Mouse (Mus musculus) Patski (cell line): ENCODE results near the gene Gm11541. TPM values are rescaled to one million over a fixed set of nuclear protein-coding genes. Genes with fewer than 3 reads are reported as not detected.
"Not testable (repeated sequence)": the region's sequence is repeated elsewhere in the genome, so short reads cannot be mapped to it uniquely, and the experiment has no call there.

ENCODE experiments used
- ATAC-seq: fragments of 100-300 bp; one replicate; pipeline ENCODE4 v1.8.0; 2021
- CTCF ChIA-PET: fragments of 350-600 bp; sonication (Branson Sonifier 250); formaldehyde crosslinking; loops from one replicate; lab custom pipeline; 2022; ENCODE audit warnings: inconsistent platforms; lab: Charles Lee
- POLR2A ChIA-PET: fragments of 350-600 bp; sonication (Branson Sonifier 250); formaldehyde crosslinking; loops from one replicate; lab custom pipeline; 2022; ENCODE audit warnings: antibody characterized with exemption, inconsistent platforms; lab: Charles Lee
- DNase-seq: peaks from one replicate; pipeline ENCODE4 v3.0.0-alpha.2; 2011; ENCODE audit warnings: low read depth, low spot score
- H3K27me3 ChIP-seq: fragments of 371-371 bp; one replicate; pipeline ENCODE4 v1.5.1; 2021
- CTCF ChIP-seq: fragments of 100-300 bp; IDR thresholded peaks from one replicate; pipeline ENCODE4 v1.5.1; 2021
- in situ Hi-C: fragments of 300-500 bp; cut with MboI; formaldehyde crosslinking; loops from 3 replicates; pipeline ENCODE4 v1.11.1; 2018; ENCODE audit warnings: low pct_unique_long_range_greater_than_20kb, mixed read lengths
- polyA plus RNA-seq: library from polyadenylated mRNA; unstranded; gene quantifications from one replicate; pipeline ENCODE4 v1.2.3, GENCODE M21; 2021

The Gm11541 gene
- polyA plus RNA-seq, 1 experiment from 2014 or later: not detected

DNA sequence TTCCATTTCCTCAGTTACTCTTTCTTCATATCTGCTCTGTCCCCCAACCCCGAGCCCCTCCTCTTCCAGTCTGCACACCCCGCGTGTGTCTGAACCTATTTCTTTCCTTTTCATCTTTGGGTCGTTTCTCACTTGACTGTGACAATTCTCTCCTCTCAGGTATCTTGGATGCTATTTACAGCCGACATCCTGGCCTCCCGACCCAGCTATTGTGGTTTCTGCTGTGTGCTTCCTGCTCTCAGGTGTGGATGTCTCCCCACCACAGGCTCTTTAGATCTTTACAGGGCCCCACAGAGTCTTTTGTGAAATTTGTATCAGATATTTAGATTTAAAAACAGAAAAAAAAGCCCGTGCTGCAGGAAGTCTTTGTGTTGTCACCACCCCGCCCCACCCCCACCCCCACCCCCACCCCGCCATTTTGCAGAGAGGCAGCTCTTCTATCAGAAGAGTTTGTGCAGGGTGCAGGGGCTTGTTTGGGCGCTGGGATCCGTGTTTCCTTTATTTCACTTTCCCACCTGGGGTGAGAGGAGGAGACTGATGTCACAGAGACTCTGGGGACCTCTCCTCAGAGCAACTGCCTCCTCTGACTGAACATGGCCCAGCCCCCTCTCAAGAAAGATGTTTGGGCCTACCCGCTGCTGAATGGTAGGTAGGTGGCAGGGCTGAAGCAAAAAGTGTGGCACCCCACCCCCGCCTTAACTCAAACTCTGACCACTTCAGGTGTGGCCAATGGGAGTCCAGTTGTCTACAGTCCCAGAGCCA lies 6.4 kb downstream of the Gm11541 start:
- POLR2A ChIA-PET: no interaction called here
- in situ Hi-C loops: no loop called here
- ATAC-seq (no peak), DNase-seq (no peak)
- peaks cover 10% of the 10 kb centered on the region for H3K27me3 ChIP-seq
- CTCF ChIA-PET: no interaction called here
- no peak for TF ChIP-seq CTCF

DNA sequence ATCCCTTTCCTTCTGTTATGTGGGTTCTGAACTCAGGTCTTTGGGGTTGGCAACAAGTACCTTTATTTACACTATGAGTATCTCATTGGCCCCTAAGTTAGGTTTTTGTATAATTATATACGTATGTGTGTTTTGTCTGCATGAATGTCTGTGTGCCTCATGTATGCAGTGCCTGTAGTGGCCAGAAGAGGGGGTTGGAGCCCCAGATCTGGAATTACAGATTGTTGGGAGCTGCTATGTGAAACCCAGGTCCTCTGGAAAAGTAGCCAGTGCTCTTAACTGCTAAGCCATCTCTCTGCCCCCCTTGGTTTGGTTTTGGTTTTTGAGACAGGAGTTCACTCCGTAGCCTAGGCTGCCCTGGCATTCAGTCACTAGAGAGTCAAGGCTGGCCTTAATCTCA lies 7.2 kb downstream of the Gm11541 start:
- in situ Hi-C loops: no loop called here
- TF ChIP-seq CTCF: no peak
- ATAC-seq (no peak), DNase-seq (no peak)
- ChIA-PET POLR2A (no interaction called here), CTCF (no interaction called here)
- peaks cover 10% of the 10 kb centered on the region for H3K27me3 ChIP-seq

DNA sequence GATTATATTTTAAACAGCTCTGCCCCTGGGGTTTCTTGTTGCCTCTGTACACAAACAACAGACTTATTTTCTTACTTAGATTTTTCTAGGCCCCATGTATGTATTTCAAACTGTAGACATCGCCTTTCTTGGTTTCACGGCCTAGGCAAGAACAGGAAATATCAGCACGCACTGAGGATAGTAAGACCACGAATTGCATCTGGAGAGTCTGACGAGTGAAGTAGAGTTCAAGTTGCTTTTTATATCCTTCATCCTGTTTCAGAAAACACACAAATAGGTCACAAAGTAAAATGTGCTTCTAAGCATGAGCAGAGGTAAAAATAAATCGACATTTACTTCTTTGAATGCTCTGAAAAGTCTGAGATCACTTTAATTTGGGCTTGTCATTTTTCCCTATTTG lies 8.8 kb downstream of the Gm11541 start:
- POLR2A ChIA-PET: no interaction called here
- no peak for ATAC-seq

DNA sequence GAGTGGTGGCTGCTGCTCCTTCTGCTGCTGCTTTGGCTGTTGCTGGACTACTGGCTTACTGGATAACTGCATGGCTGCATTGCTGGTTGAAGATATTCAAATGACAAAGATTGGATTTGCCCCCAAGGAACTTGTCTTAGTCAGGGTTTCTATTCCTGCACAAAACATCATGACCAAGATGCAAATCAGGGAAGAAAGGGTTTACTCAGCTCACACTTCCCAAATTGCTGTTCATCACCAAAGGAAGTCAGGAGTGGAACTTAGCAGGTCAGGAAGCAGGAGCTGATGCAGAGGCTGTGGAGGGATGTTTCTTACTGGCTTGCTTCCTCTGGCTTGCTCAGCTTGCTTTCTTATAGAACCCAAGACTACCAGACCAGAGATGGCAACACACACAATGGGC lies 11.8 kb downstream of the Gm11541 start:
- peaks cover 10% of the 10 kb centered on the region for H3K27me3 ChIP-seq
- CTCF ChIA-PET: interaction anchor here (1.4 kb wide), 1 partner anchor 10 kb away, joined by 3 read pairs; no protein-coding TSS in a partner anchor
- in situ Hi-C loops, ATAC-seq, DNase-seq, POLR2A ChIA-PET: not testable (repeated sequence)

More for the DNA sequence above, 8.8 kb downstream of the Gm11541 start:
- CTCF ChIA-PET: no interaction called here
- no peak for DNase-seq
- no peak for TF ChIP-seq CTCF
- in situ Hi-C loops: no loop called here
- peaks cover 10% of the 10 kb centered on the region for H3K27me3 ChIP-seq

DNA sequence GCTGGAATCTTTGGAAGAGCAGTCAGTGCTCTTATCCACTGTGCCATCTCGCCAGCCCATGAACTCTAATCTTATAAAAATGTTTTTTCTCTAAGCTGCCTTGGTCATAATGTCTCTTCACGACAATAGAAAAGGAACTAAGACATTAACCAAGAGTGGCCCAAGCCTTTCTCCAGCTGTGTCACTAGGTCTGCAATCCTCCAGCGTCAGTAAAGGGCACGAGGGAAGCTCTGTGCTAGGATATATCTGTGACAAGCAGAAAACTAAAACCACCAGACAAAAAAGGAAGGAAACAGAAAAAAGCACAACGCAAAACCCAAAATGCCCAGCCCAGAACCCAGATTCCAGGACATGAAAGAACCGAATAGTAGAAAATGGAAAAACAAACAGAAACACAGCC lies 17.1 kb downstream of the Gm11541 start:
- ChIA-PET POLR2A (no interaction called here), CTCF (interaction anchor here (1.4 kb wide), 1 partner anchor 18 kb away, joined by 4 read pairs; no protein-coding TSS in a partner anchor)
- DNase-seq (no peak), ATAC-seq (no peak)
- no peak for TF ChIP-seq CTCF
- H3K27me3 ChIP-seq: peaks cover 3% of the 10 kb centered on the region
- in situ Hi-C loops: no loop called here

DNA sequence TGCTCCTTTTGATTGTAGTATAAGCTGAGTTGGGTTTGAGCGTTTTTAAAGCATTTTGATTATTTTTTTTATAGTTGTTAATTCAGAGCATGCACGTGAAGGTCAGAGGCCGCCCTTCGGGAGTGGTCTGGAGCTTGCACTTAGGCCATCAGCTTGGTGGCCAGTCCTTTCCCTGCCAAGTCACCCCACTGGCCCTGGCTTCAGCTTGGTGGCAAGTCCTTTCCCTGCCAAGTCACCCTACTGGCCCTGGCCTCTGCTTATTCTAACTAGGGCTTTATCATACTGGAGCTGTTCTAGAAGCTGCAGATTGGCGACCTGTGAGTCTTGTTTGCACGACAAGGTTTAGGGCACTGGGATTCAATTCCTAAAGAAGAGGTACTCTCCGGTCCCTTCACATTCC lies 21.9 kb downstream of the Gm11541 start:
- ATAC-seq: no peak
- in situ Hi-C loops: no loop called here
- DNase-seq: no peak
- TF ChIP-seq CTCF: no peak
- POLR2A ChIA-PET: no interaction called here
- peaks cover 8% of the 10 kb centered on the region for H3K27me3 ChIP-seq
- CTCF ChIA-PET: interaction anchor here (1.0 kb wide), 1 partner anchor 10 kb away, joined by 3 read pairs; no protein-coding TSS in a partner anchor

DNA sequence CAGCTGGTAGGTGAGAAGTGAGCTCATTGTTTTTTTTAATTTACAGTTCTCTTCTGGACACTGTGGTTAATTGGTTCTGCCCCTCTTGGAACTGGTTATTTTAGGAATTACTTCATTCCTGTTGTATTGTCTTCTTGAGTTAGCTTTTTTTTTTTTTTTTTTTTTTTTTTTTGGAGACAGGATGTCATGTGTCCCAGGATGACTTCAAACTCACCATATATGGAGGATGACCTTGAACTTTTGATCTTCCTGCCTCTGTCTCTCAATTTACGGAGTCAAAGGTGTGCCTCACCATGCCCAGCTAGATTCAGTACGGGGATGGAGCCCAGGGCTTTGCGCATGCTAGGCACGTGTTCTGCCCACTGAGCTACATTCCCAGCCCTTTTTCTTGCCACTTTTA lies 22.7 kb downstream of the Gm11541 start:
- in situ Hi-C loops: no loop called here
- no peak for TF ChIP-seq CTCF
- ChIA-PET POLR2A (no interaction called here), CTCF (no interaction called here)
- DNase-seq (no peak), ATAC-seq (no peak)
- H3K27me3 ChIP-seq: peaks cover 6% of the 10 kb centered on the region

DNA sequence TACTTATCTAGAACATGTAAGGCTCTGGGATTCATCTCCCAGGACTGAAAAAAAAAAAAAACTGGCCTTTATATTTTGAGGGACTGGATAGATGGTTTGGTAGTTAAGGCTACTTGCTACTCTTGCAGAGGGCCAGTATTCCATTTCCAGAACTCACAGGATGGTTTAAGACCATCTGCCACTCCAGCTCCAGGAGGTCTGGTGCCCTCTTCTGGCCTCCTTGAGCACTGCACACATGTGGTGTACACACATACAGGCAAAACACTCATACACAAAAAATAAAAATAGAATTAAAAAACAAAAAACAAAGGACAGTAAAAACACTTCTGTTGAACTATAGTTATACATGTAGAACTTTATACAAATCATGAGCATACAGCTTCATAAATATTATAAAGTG lies 23.7 kb downstream of the Gm11541 start:
- no peak for DNase-seq
- no peak for TF ChIP-seq CTCF
- H3K27me3 ChIP-seq: peaks cover 6% of the 10 kb centered on the region
- POLR2A ChIA-PET: no interaction called here
- no peak for ATAC-seq
- CTCF ChIA-PET: no interaction called here
- in situ Hi-C loops: no loop called here

DNA sequence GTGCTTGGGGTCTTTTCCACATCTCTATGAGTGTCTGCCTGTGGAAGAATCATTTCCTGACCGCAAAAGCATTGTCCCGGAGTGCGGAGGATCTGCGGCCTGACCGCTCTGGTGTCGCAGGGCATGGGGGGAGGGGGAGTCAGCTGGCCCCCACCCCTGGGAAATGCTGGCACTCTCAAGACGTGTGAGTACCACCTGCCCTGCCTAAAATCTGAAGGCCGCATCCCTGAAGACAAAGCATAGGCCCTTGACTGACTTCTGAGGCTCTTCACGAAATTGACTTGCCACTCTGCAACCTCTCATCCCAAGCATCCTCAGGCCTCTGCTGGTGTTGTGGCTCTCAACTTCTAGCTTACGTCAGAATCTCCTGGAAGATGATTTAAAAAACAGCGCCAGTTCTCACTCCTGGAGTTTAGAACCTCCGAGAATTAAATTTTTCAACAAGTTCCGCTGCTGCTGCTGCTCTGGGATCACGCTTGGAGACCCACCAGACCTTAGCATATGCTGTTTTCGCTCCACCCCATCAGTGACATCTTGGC lies 26.6 kb downstream of the Gm11541 start:
- in situ Hi-C loops: no loop called here
- POLR2A ChIA-PET: interaction anchor here (0.9 to 1.6 kb wide), 2 partner anchors 13 to 17 kb away, joined by 3 to 4 read pairs; no protein-coding TSS in a partner anchor
- DNase-seq (no peak), ATAC-seq (no peak)
- H3K27me3 ChIP-seq: peaks cover 6% of the 10 kb centered on the region
- CTCF ChIA-PET: interaction anchor here (1.0 kb wide), 1 partner anchor 52 kb away, joined by 3 read pairs; no protein-coding TSS in a partner anchor
- no peak for TF ChIP-seq CTCF

DNA sequence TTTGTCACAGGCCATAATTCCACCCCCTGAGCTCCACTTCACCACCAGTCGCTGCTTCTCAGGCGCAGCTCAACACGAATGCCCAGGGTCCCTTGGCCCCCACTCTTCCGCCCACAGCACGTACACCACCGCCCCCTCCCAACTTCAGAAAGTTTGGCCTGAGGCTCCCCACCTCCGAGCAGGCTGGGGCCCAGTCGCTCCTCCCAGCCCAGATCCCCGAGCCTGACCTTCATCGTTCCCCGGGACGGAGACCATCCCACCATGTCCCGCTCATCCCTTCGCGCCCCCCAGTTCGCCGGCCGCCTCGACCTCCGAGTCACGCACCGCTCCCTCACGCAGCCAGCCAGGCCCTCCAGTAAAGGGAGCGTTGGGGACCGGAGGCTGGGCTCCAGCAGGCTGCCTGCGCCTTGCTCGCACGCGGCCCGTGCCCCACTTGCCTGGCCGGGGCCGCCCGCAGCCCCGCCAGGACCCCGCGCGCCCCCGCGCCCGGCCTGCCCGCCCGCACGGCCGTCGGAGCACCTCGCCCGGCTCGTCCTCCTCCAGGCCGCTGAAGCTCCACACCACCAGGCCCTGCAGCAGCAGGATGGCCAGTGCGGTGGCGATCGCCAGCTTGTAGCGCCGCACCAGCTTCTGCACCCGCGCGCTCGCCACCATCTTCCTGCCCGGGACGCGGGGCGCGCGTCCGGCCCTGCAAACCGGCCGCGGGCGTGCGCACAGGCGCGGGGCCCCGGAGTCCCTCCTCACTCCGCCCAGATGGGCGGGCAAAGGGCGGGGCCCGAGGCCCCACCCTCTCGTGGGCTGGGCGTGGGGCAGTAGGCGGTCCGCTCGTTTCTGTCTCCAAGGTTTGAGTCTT lies 27.3 kb downstream of the Gm11541 start, which contains the start of gene Xylt2:
Gene Xylt2, minus strand, starts transcription at position 762 of the 853 bp plus-strand sequence.
- ATAC-seq (peak; percentile 77), DNase-seq (no peak)
- CTCF ChIA-PET: interaction anchor here (1.0 kb wide), 1 partner anchor 53 kb away, joined by 3 read pairs; no protein-coding TSS in a partner anchor
- POLR2A ChIA-PET: interaction anchor here (0.9 to 1.6 kb wide), 2 partner anchors 12 to 17 kb away, joined by 3 to 4 read pairs; no protein-coding TSS in a partner anchor
- TF ChIP-seq CTCF: no peak
- H3K27me3 ChIP-seq: peaks cover 6% of the 10 kb centered on the region
- in situ Hi-C loops: no loop called here
